Mouse (Mus musculus): Measurements from ENCODE around the gene Spag5. TPM values are rescaled to one million over a fixed set of nuclear protein-coding genes. Genes with fewer than 3 reads are reported as not detected.
"Not testable (repeated sequence)": the region's sequence is repeated elsewhere in the genome, so short reads cannot be mapped to it uniquely, and the experiment has no call there.

The Spag5 gene
- 1.4 and 1.6 TPM in 2 replicates for polyA plus RNA-seq (2012; rRNA removed)

GRCm38 (mm10) chr11:78301357-78302084, at the start of gene Spag5:
Gene Spag5, plus strand, starts transcription at chr11:78301529.
- WGBS: 1% methylated on average over 49 of the region's 49 CpGs
- peak; percentile 87 for DNase-seq
- peak within 1 kb of the TSS; percentile 58 for H3K4me3 ChIP-seq (replicated peaks; ENCODE audit: extremely low read depth, low read depth, low read length)
- TF ChIP-seq CTCF (IDR thresholded peaks at IDR 0.05; ENCODE audit: insufficient read depth, low read length) (no peak), POLR2A (IDR thresholded peaks at IDR 0.05; ENCODE audit: borderline replicate concordance, extremely low read depth, low read depth, low read length) (no peak)
- no peaks in the 10 kb centered on the region for H3K4me1 ChIP-seq (ENCODE audit: control insufficient read depth, insufficient read depth, low read length)

GRCm38 (mm10) chr11:78256618-78257017, 44.7 kb upstream of the Spag5 start:
- DNase-seq: no peak
- 89% methylated on average over 1 of the region's 1 CpGs for WGBS
- no peaks in the 10 kb centered on the region for H3K4me1 ChIP-seq (ENCODE audit: control insufficient read depth, insufficient read depth, low read length)
- no peak overlapping the region for H3K4me3 ChIP-seq (replicated peaks; ENCODE audit: extremely low read depth, low read depth, low read length)
- TF ChIP-seq CTCF (IDR thresholded peaks at IDR 0.05; ENCODE audit: insufficient read depth, low read length): no peak
- no peak for TF ChIP-seq POLR2A (IDR thresholded peaks at IDR 0.05; ENCODE audit: borderline replicate concordance, extremely low read depth, low read depth, low read length)

GRCm38 (mm10) chr11:78260489-78261258, 40.7 kb upstream of the Spag5 start:
- no peak for DNase-seq
- 71% methylated on average over 2 of the region's 2 CpGs for WGBS
- Histone ChIP-seq H3K4me1 (ENCODE audit: control insufficient read depth, insufficient read depth, low read length) (no peaks in the 10 kb centered on the region), H3K4me3 (replicated peaks; ENCODE audit: extremely low read depth, low read depth, low read length) (no peak overlapping the region)
- TF ChIP-seq POLR2A (IDR thresholded peaks at IDR 0.05; ENCODE audit: borderline replicate concordance, extremely low read depth, low read depth, low read length): no peak
- TF ChIP-seq CTCF (IDR thresholded peaks at IDR 0.05; ENCODE audit: insufficient read depth, low read length): no peak

DNA sequence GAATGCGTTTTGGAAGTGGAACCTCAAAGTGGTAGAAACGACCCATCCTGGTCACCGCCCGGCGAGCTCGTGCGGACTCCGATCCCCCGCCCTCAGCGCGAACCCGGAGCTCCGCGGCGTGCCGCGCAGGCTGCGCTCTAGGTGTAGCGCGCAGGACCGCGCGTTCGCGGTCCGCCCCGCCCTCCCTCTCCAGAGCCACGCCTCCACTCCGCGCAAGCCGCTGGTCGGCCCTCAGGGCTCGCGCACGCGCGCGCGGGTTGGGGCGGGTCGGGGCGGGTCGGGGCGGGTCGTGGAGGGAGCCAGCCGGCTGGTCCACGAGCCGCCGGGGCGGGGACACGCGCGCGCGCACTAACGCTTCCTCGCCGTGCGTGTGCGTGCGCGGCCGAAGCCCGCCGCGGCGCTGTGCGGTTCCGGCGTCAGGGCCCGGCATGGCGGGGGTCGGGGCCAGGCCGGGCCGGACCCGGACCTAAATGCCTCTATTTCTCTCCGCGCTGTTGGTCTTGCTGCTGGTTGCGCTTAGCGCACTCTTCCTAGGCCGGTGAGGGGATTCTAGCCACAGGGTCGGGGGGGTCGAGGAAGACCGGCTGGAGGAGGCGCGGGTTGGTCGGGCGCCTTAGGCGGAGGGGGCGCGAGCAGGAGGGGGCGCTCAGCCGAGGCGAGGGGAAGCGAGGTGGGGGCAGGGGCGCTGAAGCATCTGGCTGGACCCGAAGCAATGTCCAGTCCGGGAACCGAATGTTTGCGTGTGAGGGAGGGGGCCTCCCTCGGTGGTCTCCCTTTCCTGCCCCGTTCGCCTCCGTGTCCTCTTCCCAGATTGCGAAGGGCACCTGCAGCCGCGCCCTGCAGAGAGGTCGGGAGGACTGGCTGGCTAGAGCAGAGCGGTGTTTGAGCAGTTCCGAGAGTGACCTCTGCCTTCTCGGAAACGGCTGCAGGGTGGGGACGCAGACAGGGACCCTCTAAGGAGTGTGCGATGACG, 39.7 kb upstream of the Spag5 start, which contains the start of gene 2610507B11Rik:
2610507B11Rik (plus strand) TSS at position 373 of the 973 bp plus-strand sequence.
- WGBS: under 1% methylated on average over 100 of the region's 115 CpGs
- TF ChIP-seq POLR2A (IDR thresholded peaks at IDR 0.05; ENCODE audit: borderline replicate concordance, extremely low read depth, low read depth, low read length): peak; percentile 69; the same call in 1 of the 2 replicates
- TF ChIP-seq CTCF (IDR thresholded peaks at IDR 0.05; ENCODE audit: insufficient read depth, low read length): no peak
- peak within 1 kb of the TSS; percentile 93 for H3K4me3 ChIP-seq (replicated peaks; ENCODE audit: extremely low read depth, low read depth, low read length)
- peak; percentile 91 for DNase-seq
- H3K4me1 ChIP-seq (ENCODE audit: control insufficient read depth, insufficient read depth, low read length): no peaks in the 10 kb centered on the region

GRCm38 (mm10) chr11:78262550-78262949, 38.8 kb upstream of the Spag5 start:
- WGBS: 4% methylated on average over 8 of the region's 8 CpGs
- no peaks in the 10 kb centered on the region for H3K4me1 ChIP-seq (ENCODE audit: control insufficient read depth, insufficient read depth, low read length)
- peak; percentile 28 for DNase-seq
- H3K4me3 ChIP-seq (replicated peaks; ENCODE audit: extremely low read depth, low read depth, low read length): peak overlapping the region; percentile 39
- no peak for TF ChIP-seq POLR2A (IDR thresholded peaks at IDR 0.05; ENCODE audit: borderline replicate concordance, extremely low read depth, low read depth, low read length)
- TF ChIP-seq CTCF (IDR thresholded peaks at IDR 0.05; ENCODE audit: insufficient read depth, low read length): peak; percentile 66

DNA sequence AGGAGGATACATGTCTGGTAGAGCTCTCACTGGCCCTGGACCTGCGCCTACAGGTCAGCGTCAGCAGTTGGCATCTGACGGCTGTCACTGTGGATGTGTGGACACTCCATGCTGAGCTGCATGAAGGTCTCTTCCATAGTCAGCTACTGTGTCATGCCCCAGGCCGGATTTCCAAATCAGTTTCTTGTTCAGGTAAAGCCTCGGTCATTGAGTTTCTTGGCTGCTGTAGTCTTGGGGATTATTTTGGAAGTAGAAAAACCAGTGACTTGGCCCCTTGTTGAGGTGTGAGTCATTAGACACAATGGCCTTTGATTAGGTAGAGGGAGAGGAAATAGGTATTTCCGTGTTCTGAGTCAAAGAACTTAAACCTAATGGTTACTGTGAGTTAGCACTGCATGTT, 35.8 kb upstream of the Spag5 start:
- H3K4me1 ChIP-seq (ENCODE audit: control insufficient read depth, insufficient read depth, low read length): no peaks in the 10 kb centered on the region
- no peak for DNase-seq
- WGBS: 86% methylated on average over 6 of the region's 6 CpGs
- H3K4me3 ChIP-seq (replicated peaks; ENCODE audit: extremely low read depth, low read depth, low read length): no peak overlapping the region
- TF ChIP-seq CTCF (IDR thresholded peaks at IDR 0.05; ENCODE audit: insufficient read depth, low read length): no peak

- Histone ChIP-seq H3K4me3 (replicated peaks; ENCODE audit: extremely low read depth, low read depth, low read length) (no peak overlapping the region), H3K4me1 (ENCODE audit: control insufficient read depth, insufficient read depth, low read length) (no peaks in the 10 kb centered on the region)
- DNase-seq: no peak
- TF ChIP-seq POLR2A (IDR thresholded peaks at IDR 0.05; ENCODE audit: borderline replicate concordance, extremely low read depth, low read depth, low read length) (no peak), CTCF (IDR thresholded peaks at IDR 0.05; ENCODE audit: insufficient read depth, low read length) (no peak)
- 86% methylated on average over 13 of the region's 13 CpGs for WGBS
These were observed 29.3 kb upstream of the Spag5 start for GRCm38 (mm10) chr11:78271986-78272385.

DNA sequence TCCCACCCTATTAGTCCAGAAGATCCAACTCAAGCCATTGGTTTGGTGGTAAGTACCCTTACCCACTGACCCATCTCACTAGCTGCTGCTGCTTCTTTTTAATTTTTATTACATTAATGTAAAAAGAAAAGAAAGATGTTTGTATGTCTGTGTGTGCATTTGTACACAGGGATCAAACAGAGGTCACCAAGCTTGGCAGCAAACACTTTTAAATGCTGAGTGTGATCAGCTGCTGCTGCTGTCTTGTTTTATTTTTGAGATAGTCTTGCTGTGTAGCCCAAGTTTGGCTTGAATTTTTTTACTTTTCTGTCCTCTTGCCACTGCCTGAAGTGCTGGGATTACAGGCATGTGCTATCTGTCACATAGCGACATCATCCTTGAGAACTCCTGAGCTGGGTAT, 25.7 kb upstream of the Spag5 start:
- 92% methylated on average over 1 of the region's 1 CpGs for WGBS
- Histone ChIP-seq H3K4me3 (replicated peaks; ENCODE audit: extremely low read depth, low read depth, low read length) (no peak overlapping the region), H3K4me1 (ENCODE audit: control insufficient read depth, insufficient read depth, low read length) (no peaks in the 10 kb centered on the region)
- DNase-seq: no peak
- TF ChIP-seq CTCF (IDR thresholded peaks at IDR 0.05; ENCODE audit: insufficient read depth, low read length): no peak
- TF ChIP-seq POLR2A (IDR thresholded peaks at IDR 0.05; ENCODE audit: borderline replicate concordance, extremely low read depth, low read depth, low read length): no peak

GRCm38 (mm10) chr11:78276169-78276568, 25.2 kb upstream of the Spag5 start:
- not testable (repeated sequence) for H3K4me3 ChIP-seq (replicated peaks; ENCODE audit: extremely low read depth, low read depth, low read length); DNase-seq; H3K4me1 ChIP-seq (ENCODE audit: control insufficient read depth, insufficient read depth, low read length)
- 95% methylated on average over 4 of the region's 4 CpGs for WGBS

All from lung, adult 2 months (tissue).